Mouse (Mus musculus): ENCODE data around the gene Acr. TPM values are rescaled to one million over a fixed set of nuclear protein-coding genes. Genes with fewer than 3 reads are reported as not detected.

The Acr gene
- under 1 TPM; 0.49 to 0.54 TPM for total RNA-seq (2021)
- long read RNA-seq, experiment 1: 0 reads
- long read RNA-seq, experiment 2: 0 reads

- no peak for DNase-seq (ENCODE audit: low spot score in 2 of 2)
These were observed at the start of gene Acr for GRCm38 (mm10) chr15:89568114-89568513. TSS of gene Acr (plus strand) at chr15:89568326.

- DNase-seq (ENCODE audit: low spot score in 2 of 2): no peak
These were observed 46.2 kb upstream of the Acr start for GRCm38 (mm10) chr15:89521951-89522350.

GRCm38 (mm10) chr15:89522566-89523282, 45.4 kb upstream of the Acr start:
- no peak for DNase-seq (ENCODE audit: low spot score in 2 of 2)

- no peak for DNase-seq (ENCODE audit: low spot score in 2 of 2)
These were observed 44.8 kb upstream of the Acr start for GRCm38 (mm10) chr15:89523283-89523832.

GRCm38 (mm10) chr15:89524001-89524571, 44.0 kb upstream of the Acr start:
- no peak for DNase-seq (ENCODE audit: low spot score in 2 of 2)

- no peak for DNase-seq (ENCODE audit: low spot score in 2 of 2)
These were observed 43.3 kb upstream of the Acr start for GRCm38 (mm10) chr15:89524611-89525415.

GRCm38 (mm10) chr15:89525464-89525863, 42.7 kb upstream of the Acr start:
- DNase-seq (ENCODE audit: low spot score in 2 of 2): no peak

- DNase-seq (ENCODE audit: low spot score in 2 of 2): no peak
These were observed 42.2 kb upstream of the Acr start for GRCm38 (mm10) chr15:89525896-89526295.

GRCm38 (mm10) chr15:89526776-89527325, 41.3 kb upstream of the Acr start:
- no peak for DNase-seq (ENCODE audit: low spot score in 2 of 2)

GRCm38 (mm10) chr15:89527466-89527865, 40.7 kb upstream of the Acr start:
- DNase-seq (ENCODE audit: low spot score in 2 of 2): no peak

- no peak for DNase-seq (ENCODE audit: low spot score in 2 of 2)
These were observed 39.8 kb upstream of the Acr start for GRCm38 (mm10) chr15:89528201-89528850.

- DNase-seq (ENCODE audit: low spot score in 2 of 2): no peak
These were observed 39.2 kb upstream of the Acr start for GRCm38 (mm10) chr15:89528923-89529322.

- peak in 1 of 2 experiments; percentile 60 for DNase-seq (ENCODE audit: low spot score in 2 of 2)
These were observed 37.8 kb upstream of the Acr start for GRCm38 (mm10) chr15:89530336-89530735.

GRCm38 (mm10) chr15:89531399-89531798, 36.7 kb upstream of the Acr start:
- DNase-seq (ENCODE audit: low spot score in 2 of 2): no peak

GRCm38 (mm10) chr15:89532026-89532923, 35.9 kb upstream of the Acr start:
- DNase-seq (ENCODE audit: low spot score in 2 of 2): no peak

GRCm38 (mm10) chr15:89532924-89533842, 34.9 kb upstream of the Acr start:
- DNase-seq (ENCODE audit: low spot score in 2 of 2): no peak

GRCm38 (mm10) chr15:89533843-89534207, 34.3 kb upstream of the Acr start:
- no peak for DNase-seq (ENCODE audit: low spot score in 2 of 2)

GRCm38 (mm10) chr15:89544171-89544570, 24.0 kb upstream of the Acr start:
- DNase-seq (ENCODE audit: low spot score in 2 of 2): no peak

- no peak for DNase-seq (ENCODE audit: low spot score in 2 of 2)
These were observed 20.8 kb upstream of the Acr start for GRCm38 (mm10) chr15:89547321-89547720.

All from gastrocnemius, postnatal 4 days (tissue).